Mouse (Mus musculus): Measurements from ENCODE around the gene Olfr727.

Gene Olfr727

DNA sequence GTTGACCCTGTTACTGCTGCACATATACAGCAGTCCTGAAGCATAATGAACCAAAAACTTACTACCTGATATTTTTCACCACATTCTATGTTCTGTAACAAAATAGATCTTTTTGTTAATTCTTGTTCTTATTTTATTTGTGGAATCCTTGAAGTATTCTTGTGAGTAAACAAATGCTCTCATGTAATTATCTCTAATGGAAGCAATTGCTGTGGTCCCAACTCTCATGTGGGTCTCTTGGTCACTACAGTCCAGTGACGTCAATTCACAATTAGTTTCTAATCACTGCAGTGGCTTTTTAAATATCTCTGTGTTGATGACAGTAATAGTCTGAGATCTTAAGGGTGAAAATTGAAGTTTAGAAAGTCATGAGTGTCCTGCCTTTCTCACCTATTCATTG is at the start of gene Olfr727:
Gene Olfr727 (plus strand): TSS at position 301 of the 400 bp plus-strand sequence.
- DNase-seq: no peak

DNA sequence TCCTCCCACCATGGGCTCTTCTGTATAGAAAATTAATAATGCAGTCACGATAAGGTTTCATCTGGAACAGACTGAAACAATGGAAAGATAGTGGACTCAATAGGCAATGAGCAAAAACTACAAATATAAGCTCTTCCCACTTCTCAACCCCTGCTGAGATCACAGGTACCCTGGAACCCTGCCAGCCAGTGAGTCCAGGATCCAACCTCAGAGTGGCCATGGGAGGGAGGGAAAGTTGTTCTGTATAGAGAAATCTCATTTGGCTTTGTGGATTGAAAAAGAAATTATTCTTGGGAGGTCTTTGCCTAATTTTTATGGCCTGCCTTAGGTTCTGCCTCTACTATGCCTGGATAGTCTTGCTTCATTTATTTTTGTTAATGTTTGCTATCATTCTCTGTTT is 32.1 kb upstream of the Olfr727 start, which contains the start of gene Olfr726:
Gene Olfr726 (minus strand): TSS at position 101 of the 400 bp plus-strand sequence.
- no peak for DNase-seq

DNA sequence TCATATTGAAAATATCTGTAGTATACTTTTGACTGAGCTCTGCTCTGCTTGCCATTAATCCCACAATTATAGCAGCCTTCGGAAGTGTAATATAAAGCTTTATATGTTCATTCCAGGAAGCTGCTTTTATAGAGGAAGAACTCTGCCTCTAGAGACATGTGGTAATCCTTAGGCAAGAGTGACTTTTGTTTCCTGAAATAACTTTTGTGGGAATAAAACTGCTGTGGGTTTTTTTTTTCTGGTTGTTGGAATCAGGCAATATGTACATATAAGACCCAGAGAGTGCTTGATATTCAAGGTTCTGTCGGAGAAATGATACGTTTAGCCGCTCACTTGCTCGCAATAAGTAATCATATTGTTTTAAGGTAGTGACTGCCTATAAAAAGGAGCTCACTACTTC is 19.6 kb downstream of the Olfr727 start, which contains the start of gene Olfr728:
Gene Olfr728 (minus strand): TSS at position 101 of the 400 bp plus-strand sequence.
- DNase-seq: no peak

DNA sequence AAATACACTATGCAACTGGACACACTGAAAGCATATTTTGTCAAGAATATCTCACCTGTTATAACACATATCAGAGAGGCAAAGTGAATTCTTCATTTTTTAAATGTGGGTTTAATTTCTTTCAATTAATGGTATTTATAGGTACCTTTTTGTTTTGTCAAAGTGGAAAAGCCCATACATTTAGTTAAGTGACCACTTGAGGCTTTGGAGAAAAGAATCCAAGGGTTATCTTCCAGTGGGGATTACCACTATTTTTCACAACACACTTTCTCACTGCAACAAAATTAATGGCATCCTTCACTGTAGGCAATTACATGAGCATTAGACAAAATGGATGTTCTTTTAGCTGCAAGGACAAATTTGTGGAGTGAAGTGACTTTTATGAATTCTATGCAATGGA is 29.8 kb downstream of the Olfr727 start, which contains the start of gene Olfr729:
Gene Olfr729 (minus strand): TSS at position 101 of the 400 bp plus-strand sequence.
- no peak for DNase-seq

Data from cerebellum, postnatal 14 days (tissue).